Mouse (Mus musculus) monocyte, adult 5-6 weeks (primary cell): ENCODE measurements around the gene Stk17b. TPM values are rescaled to one million over a fixed set of nuclear protein-coding genes. Genes with fewer than 3 reads are reported as not detected.
"Not testable (repeated sequence)": the region's sequence is repeated elsewhere in the genome, so short reads cannot be mapped to it uniquely, and the experiment has no call there.

ENCODE experiments used
- ATAC-seq: fragments of 153-309, 156-312 bp; replicated peaks from 2 replicates; pipeline ENCODE4 v1.8.0; 2017; ENCODE audit warnings: mild to moderate bottlenecking; ENCODE audit not compliant: low TSS enrichment, insufficient number of reproducible peaks, severe bottlenecking, poor library complexity, low FRiP score
- total RNA-seq: library from RNA; stranded (forward); fragments of 200-1000, 200-491, 200-594 nt; gene quantifications from 3 replicates; pipeline ENCODE4 v1.2.3, GENCODE M21; 2017

The Stk17b gene
- total RNA-seq, 1 experiment from 2014 or later: 1,071 TPM

GRCm38 (mm10) chr1:53791343-53791742, 6.3 kb upstream of the Stk17b start:
- ATAC-seq: peak; percentile 92

DNA sequence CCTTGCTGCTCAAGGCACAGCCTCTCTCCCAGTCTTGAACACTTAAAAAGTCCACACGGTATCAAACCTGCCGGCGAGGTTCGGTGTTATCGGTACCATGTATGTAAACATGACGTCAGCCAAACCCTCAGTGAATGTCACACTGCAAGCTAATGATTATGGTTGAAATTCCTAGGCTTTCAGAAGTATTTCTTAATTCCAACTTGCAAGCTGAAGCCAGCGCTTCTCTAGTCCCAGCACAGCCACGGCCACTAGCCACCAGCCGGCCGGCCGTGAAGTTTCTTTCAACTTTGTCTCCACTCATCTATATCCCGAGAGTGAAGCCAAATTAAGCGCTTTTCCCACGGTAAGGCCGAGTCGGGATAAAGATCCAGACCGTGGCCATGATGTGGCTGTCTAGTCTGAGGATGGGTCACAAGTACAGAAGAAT, 718 bp downstream of the Stk17b start:
- ATAC-seq: peak; percentile 28

- ATAC-seq: no peak
Observed at GRCm38 (mm10) chr1:53782956-53783355, 2.1 kb downstream of the Stk17b start.

- ATAC-seq: no peak
Observed at GRCm38 (mm10) chr1:53782079-53782478, 2.9 kb downstream of the Stk17b start.

DNA sequence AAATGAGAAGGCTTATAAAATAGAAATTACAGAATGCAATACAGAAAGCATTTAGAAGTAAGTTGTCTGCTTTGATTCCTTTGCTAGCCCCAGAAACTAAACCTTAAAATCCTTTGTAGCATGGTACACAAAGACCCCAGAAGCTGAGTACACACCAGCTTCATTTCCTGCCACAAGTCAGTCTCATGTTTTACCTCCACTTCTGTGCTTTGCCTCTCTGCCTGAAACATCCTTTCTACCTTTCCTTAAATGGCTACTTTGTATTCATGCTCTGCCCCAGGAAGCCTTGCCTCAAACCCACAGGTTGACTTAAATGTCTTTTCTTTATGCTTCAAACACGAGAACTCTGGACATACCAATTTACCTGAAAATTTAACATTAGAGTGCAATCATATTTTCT, 3.7 kb downstream of the Stk17b start:
- no peak for ATAC-seq

DNA sequence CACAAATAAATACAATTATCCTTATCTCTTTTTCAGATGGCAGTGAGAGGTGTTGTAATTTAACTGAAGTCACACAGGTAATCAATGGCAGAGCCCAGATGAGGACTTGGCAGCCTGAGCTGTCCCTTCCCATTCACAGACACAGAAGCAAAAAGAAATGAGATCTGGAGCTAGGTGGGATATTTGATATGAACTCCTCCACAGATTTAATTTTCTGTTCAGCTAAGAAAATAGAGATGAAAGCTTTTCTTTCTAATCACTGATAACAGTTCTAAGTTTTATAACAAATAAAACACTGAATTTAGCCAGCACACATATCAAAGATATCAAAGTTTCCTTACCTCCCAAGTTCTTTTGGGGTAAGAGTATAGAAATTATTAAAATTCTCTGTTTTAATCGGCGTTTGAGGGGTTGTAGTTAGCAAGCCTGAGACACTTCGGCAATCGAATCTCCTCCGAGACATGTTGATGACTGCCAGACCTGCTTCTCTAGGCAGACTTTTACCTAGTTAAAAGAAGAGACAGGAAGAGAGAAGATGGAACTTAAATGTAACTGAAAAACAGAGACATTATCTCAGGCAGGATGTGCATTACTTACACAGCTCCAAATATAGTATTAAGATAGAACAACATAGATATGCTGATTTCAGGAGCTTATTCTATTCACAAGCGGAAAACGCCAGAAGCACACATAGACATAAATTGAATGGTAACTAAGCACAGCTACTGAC, 8.7 kb downstream of the Stk17b start:
- no peak for ATAC-seq

DNA sequence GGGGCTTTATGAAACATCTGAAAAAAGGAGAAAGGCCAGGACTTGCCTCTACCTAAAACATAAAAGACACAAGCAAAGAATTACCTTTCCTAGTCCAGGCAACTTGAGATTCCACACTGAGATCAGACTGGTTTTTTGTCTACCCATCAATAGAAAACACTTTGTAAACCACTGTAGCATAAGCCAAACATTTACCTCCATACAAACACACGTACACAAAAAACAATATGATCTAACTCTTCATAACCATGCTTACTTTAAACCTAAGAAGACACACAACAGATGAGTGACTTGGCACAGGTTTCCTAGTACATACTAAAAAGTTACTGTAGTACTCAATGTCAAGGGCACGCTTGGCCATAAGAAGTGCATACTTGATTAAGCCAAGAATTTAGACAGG, 9.5 kb downstream of the Stk17b start:
- no peak for ATAC-seq

GRCm38 (mm10) chr1:53775036-53775435, 10.0 kb downstream of the Stk17b start:
- ATAC-seq: no peak

- ATAC-seq: no peak
Observed at GRCm38 (mm10) chr1:53774571-53774970, 10.5 kb downstream of the Stk17b start.

GRCm38 (mm10) chr1:53773994-53774393, 11.0 kb downstream of the Stk17b start:
- ATAC-seq: peak; percentile 92

GRCm38 (mm10) chr1:53772967-53773366, 12.1 kb downstream of the Stk17b start:
- no peak for ATAC-seq

DNA sequence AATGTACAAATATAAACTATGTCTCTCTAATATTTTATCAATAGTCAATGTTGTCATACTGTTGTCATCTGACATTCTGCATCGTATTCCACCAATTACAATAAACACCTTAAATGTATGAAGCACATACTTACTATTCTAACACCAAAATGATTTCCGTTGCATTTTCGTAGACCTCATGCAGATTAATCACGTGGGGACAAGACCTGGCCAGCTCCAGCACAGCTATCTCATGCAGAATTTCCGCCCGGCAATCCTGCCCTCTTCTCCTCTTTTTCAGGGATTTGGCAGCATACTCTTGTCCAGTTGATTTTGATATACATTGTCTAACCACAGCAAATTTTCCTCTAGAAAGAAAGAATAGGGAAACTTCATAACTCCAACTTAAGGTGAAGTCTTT, 13.5 kb downstream of the Stk17b start:
- ATAC-seq: no peak

- ATAC-seq: no peak
Observed at GRCm38 (mm10) chr1:53766112-53766511, 18.9 kb downstream of the Stk17b start.

DNA sequence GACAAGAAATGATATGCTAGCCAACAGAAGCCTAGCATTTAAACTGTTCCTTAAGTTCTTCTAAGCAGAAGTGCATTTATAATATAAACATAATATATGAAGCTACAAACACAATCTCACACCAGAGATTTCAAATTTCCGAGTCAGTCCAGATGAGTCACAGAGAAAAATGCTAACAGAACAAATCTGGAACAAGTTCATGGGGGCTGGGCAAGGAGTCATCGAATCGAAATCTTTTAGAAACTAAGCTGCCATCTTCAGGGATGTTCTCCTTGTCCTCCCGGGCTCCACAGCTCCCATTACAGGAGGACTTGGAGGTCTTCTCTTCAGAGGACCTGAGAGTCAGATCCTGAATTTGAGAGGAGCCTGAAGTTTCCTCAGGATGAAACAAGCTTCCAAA, 27.7 kb downstream of the Stk17b start:
- no peak for ATAC-seq

- not testable (repeated sequence) for ATAC-seq
Observed at GRCm38 (mm10) chr1:53753501-53753900, 31.5 kb downstream of the Stk17b start.

DNA sequence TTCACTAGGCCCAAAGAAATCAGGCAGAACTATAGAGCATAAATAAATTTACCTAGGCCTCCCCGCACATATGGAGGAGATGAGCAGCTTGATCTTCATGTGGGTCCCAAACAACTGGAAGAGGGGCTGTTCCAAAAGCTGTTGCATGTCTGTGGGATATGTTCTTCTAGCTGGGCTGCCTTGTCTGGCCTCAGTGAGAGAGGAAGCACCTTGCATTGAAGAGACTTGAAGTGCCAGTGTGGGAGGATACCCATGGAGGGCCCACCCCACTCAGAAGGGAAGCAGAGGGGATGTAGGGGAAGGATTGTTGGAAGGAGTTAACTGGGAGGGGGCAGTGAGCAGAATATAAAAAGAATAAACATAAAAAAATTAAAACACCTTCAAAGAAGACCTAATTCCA, 33.9 kb downstream of the Stk17b start:
- ATAC-seq: no peak

DNA sequence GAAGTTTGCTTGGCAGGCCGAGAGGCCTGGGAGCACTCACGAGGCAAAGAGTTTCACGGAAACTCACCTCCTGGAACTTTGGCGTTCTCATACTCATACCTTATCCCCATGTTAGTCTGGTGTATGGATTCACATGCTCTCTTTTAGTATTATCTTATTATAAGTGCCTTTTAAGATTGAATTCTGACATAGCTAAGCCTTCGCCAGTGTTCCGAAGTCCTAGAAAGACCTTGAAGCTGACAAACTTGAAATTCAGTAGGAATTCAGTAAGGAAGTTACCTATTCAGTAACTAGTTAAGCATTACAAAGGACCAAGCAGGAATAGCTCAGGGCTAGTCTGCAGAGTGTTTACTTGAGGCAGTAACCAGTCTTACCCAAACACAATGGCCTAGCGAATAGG, 34.3 kb downstream of the Stk17b start:
- not testable (repeated sequence) for ATAC-seq

GRCm38 (mm10) chr1:53749881-53750385, 35.1 kb downstream of the Stk17b start:
- not testable (repeated sequence) for ATAC-seq

- no peak for ATAC-seq
Observed at GRCm38 (mm10) chr1:53748571-53748970, 36.5 kb downstream of the Stk17b start.

DNA sequence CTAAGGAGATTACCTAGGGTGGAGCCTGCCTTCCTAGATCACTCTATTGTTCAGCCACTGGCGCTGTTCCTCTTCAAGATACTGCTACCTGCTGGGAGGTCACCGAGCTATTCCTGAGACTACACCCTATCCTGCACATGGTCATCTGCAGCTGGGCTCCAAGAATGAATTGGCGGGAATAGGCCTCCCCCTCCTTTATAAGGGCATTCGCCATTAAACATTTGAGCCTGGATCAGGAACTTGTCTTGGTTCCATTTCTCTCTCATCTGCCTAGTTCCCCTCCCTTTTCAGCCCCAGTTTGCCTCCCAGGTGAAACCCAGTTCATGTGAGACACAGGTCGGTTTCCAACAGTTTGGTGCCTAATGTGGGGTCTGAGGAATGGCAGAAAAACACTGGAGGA, 39.0 kb downstream of the Stk17b start:
- no peak for ATAC-seq
